Mouse (Mus musculus): Measurements from ENCODE around the gene Cdca4. TPM values are rescaled to one million over a fixed set of nuclear protein-coding genes. Genes with fewer than 3 reads are reported as not detected.

The Cdca4 gene
- total and polyA plus RNA-seq, 3 experiments: 78.0 to 128 (median 78.0) TPM

- in situ Hi-C loops (cut with MboI; ENCODE audit: low pct_ligation_motif_present, low pct_unique_long_range_greater_than_20kb, low sequenced_read_pairs): no loop called here
- H3K9ac ChIP-seq (ENCODE audit: insufficient read depth, low read depth): no peak overlapping the region
- peak overlapping the region; percentile 35; the same call in 1 of the 2 replicates for H3K4me2 ChIP-seq (ENCODE audit: insufficient read depth, low read depth, poor library complexity, severe bottlenecking)
- no peak for DNase-seq (ENCODE audit: extremely low read depth)
- no peaks in the 10 kb centered on the region for H3K9me3 ChIP-seq (replicated peaks; ENCODE audit: low read length)
- peaks cover 82% of the 10 kb centered on the region for H3K79me2 ChIP-seq (replicated peaks; ENCODE audit: control insufficient read depth, extremely low read depth, insufficient read depth, poor library complexity, severe bottlenecking)
- TF ChIP-seq ZKSCAN1 (IDR thresholded peaks at IDR 0.05; ENCODE audit: borderline replicate concordance, low read depth, low read length) (no peak), USF1 (IDR thresholded peaks at IDR 0.05; ENCODE audit: low read depth, low read length) (peak; percentile 61), ETS1 (conservative IDR thresholded peaks at IDR 0.05; ENCODE audit: low read depth, low read length) (no peak), BHLHE40 (IDR thresholded peaks at IDR 0.05; ENCODE audit: low read depth, low read length) (peak; percentile 86), USF2 (conservative IDR thresholded peaks at IDR 0.05; ENCODE audit: low read depth, low read length) (peak; percentile 33), SIN3A (IDR thresholded peaks at IDR 0.05; ENCODE audit: low read length) (no peak)
- peaks cover 64 to 95% of the 10 kb centered on the region in 2 experiments for H3K36me3 ChIP-seq (replicated peaks in 1 of 2; ENCODE audit: control insufficient read depth in 1 of 2, insufficient read depth in 1 of 2, low read length in 1 of 2)
- no peak overlapping the region for H3K27ac ChIP-seq (ENCODE audit: insufficient read depth, low read depth)
- H3K4me3 ChIP-seq (replicated peaks in 1 of 3; ENCODE audit: low read depth in 2 of 3, low read length in 2 of 3, poor library complexity in 1 of 3): no peak overlapping the region
- dilution Hi-C loops (cut with MboI; ENCODE audit: extremely low pct_ligation_motif_present, extremely low pct_unique_long_range_greater_than_20kb, low sequenced_read_pairs): no loop called here
- no peaks in the 10 kb centered on the region for H3K27me3 ChIP-seq (replicated peaks)
- peaks cover 17 to 53% of the 10 kb centered on the region in 2 experiments for H3K4me1 ChIP-seq (ENCODE audit: control insufficient read depth in 1 of 2, insufficient read depth in 2 of 2)
Observed at GRCm38 (mm10) chr12:112823221-112823620, 6.0 kb downstream of the Cdca4 start.

DNA sequence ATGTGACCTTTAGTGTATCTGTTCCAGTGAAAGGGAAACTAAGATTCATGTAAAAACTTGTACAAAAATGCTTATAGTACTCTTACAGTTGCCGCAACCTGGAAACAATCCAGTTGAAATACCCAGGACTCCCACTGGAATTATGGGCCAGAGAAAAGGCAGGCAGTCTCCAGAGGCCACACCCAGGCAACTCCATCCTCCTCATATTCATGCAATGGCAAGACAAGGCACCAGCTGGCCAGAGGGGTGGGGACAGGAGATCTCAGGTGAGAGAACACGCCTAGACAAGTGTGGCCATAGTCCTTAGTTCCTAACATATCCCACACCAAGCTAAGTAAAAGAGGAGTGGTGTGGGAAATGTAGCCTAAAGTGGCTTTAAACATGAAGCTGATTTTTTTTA is 6.5 kb downstream of the Cdca4 start:
- no peak overlapping the region for H3K4me2 ChIP-seq (ENCODE audit: insufficient read depth, low read depth, poor library complexity, severe bottlenecking)
- peaks cover 17 to 50% of the 10 kb centered on the region in 2 experiments for H3K4me1 ChIP-seq (ENCODE audit: control insufficient read depth in 1 of 2, insufficient read depth in 2 of 2)
- in situ Hi-C loops (cut with MboI; ENCODE audit: low pct_ligation_motif_present, low pct_unique_long_range_greater_than_20kb, low sequenced_read_pairs) (no loop called here), dilution Hi-C loops (cut with MboI; ENCODE audit: extremely low pct_ligation_motif_present, extremely low pct_unique_long_range_greater_than_20kb, low sequenced_read_pairs) (no loop called here)
- TF ChIP-seq ETS1 (conservative IDR thresholded peaks at IDR 0.05; ENCODE audit: low read depth, low read length) (no peak), E2F4 (IDR thresholded peaks at IDR 0.05; ENCODE audit: insufficient replicate concordance, low read depth, low read length) (no peak), ZKSCAN1 (IDR thresholded peaks at IDR 0.05; ENCODE audit: borderline replicate concordance, low read depth, low read length) (no peak), RCOR1 (conservative IDR thresholded peaks at IDR 0.05; ENCODE audit: low read depth, low read length) (no peak), MAFK (IDR thresholded peaks at IDR 0.05; ENCODE audit: insufficient replicate concordance, low read length) (no peak)
- peaks cover 68 to 95% of the 10 kb centered on the region in 2 experiments for H3K36me3 ChIP-seq (replicated peaks in 1 of 2; ENCODE audit: control insufficient read depth in 1 of 2, insufficient read depth in 1 of 2, low read length in 1 of 2)
- no peak overlapping the region for H3K27ac ChIP-seq (ENCODE audit: insufficient read depth, low read depth)
- DNase-seq (ENCODE audit: extremely low read depth): no peak
- H3K79me2 ChIP-seq (replicated peaks; ENCODE audit: control insufficient read depth, extremely low read depth, insufficient read depth, poor library complexity, severe bottlenecking): peaks cover 77% of the 10 kb centered on the region
- no peak overlapping the region for H3K9ac ChIP-seq (ENCODE audit: insufficient read depth, low read depth)
- no peak overlapping the region for H3K4me3 ChIP-seq (replicated peaks in 1 of 3; ENCODE audit: low read depth in 2 of 3, low read length in 2 of 3, poor library complexity in 1 of 3)
- H3K9me3 ChIP-seq (replicated peaks; ENCODE audit: low read length): no peaks in the 10 kb centered on the region
- H3K27me3 ChIP-seq (replicated peaks): no peaks in the 10 kb centered on the region

DNA sequence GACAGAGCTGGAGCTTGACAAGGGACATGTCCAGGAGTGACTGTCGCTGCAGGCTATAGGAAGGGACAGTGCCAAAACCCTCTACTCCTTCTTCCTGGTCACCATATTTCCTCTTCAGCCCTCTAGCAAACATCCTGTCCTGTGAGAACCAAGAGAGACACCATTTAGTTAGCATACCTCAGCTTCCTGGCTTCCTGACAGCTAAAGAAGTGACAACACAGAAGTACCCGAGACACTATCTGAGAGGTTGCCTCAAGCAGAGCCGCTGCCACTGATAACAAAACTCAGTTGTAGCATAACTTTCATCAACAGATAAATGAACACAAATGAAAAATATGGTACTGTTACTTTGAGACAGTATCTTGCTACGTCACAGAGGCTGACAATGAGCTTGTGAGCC is 7.2 kb downstream of the Cdca4 start:
- in situ Hi-C loops (cut with MboI; ENCODE audit: low pct_ligation_motif_present, low pct_unique_long_range_greater_than_20kb, low sequenced_read_pairs): no loop called here
- H3K27ac ChIP-seq (ENCODE audit: insufficient read depth, low read depth): no peak overlapping the region
- H3K79me2 ChIP-seq (replicated peaks; ENCODE audit: control insufficient read depth, extremely low read depth, insufficient read depth, poor library complexity, severe bottlenecking): peaks cover 70% of the 10 kb centered on the region
- dilution Hi-C loops (cut with MboI; ENCODE audit: extremely low pct_ligation_motif_present, extremely low pct_unique_long_range_greater_than_20kb, low sequenced_read_pairs): no loop called here
- H3K9me3 ChIP-seq (replicated peaks; ENCODE audit: low read length): no peaks in the 10 kb centered on the region
- TF ChIP-seq ZC3H11A (IDR thresholded peaks at IDR 0.05; ENCODE audit: low read depth, low read length): no peak
- no peak for TF ChIP-seq ELF1 (IDR thresholded peaks at IDR 0.05; ENCODE audit: low read depth, low read length)
- no peak for TF ChIP-seq TCF12 (IDR thresholded peaks at IDR 0.05; ENCODE audit: low read depth, low read length)
- no peak for TF ChIP-seq USF2 (conservative IDR thresholded peaks at IDR 0.05; ENCODE audit: low read depth, low read length)
- TF ChIP-seq NELFE (IDR thresholded peaks at IDR 0.05; ENCODE audit: low read depth, low read length): no peak
- TF ChIP-seq RCOR1 (conservative IDR thresholded peaks at IDR 0.05; ENCODE audit: low read depth, low read length): no peak
- no peak for TF ChIP-seq JUND (conservative IDR thresholded peaks at IDR 0.05; ENCODE audit: low read depth, low read length)
- TF ChIP-seq ZKSCAN1 (IDR thresholded peaks at IDR 0.05; ENCODE audit: borderline replicate concordance, low read depth, low read length): no peak
- no peak for TF ChIP-seq CHD1 (IDR thresholded peaks at IDR 0.05; ENCODE audit: low read depth, low read length)
- TF ChIP-seq ZNF384 (IDR thresholded peaks at IDR 0.05; ENCODE audit: low read depth, low read length): no peak
- no peak for DNase-seq (ENCODE audit: extremely low read depth)
- H3K4me3 ChIP-seq (replicated peaks in 1 of 3; ENCODE audit: low read depth in 2 of 3, low read length in 2 of 3, poor library complexity in 1 of 3): no peak overlapping the region
- no peaks in the 10 kb centered on the region for H3K27me3 ChIP-seq (replicated peaks)
- H3K4me2 ChIP-seq (ENCODE audit: insufficient read depth, low read depth, poor library complexity, severe bottlenecking): no peak overlapping the region
- no peak overlapping the region for H3K9ac ChIP-seq (ENCODE audit: insufficient read depth, low read depth)
- H3K4me1 ChIP-seq (ENCODE audit: control insufficient read depth in 1 of 2, insufficient read depth in 2 of 2): peaks cover 14 to 46% of the 10 kb centered on the region in 2 experiments
- H3K36me3 ChIP-seq (replicated peaks in 1 of 2; ENCODE audit: control insufficient read depth in 1 of 2, insufficient read depth in 1 of 2, low read length in 1 of 2): peaks cover 65 to 94% of the 10 kb centered on the region in 2 experiments
